Mouse (Mus musculus) embryo, embryonic 11 days (tissue): ENCODE measurements around the gene 4933427D14Rik.

Experiments
- DNase-seq: peaks from one replicate; pipeline ENCODE4 v3.0.0-alpha.2; 2015

The 4933427D14Rik gene

DNA sequence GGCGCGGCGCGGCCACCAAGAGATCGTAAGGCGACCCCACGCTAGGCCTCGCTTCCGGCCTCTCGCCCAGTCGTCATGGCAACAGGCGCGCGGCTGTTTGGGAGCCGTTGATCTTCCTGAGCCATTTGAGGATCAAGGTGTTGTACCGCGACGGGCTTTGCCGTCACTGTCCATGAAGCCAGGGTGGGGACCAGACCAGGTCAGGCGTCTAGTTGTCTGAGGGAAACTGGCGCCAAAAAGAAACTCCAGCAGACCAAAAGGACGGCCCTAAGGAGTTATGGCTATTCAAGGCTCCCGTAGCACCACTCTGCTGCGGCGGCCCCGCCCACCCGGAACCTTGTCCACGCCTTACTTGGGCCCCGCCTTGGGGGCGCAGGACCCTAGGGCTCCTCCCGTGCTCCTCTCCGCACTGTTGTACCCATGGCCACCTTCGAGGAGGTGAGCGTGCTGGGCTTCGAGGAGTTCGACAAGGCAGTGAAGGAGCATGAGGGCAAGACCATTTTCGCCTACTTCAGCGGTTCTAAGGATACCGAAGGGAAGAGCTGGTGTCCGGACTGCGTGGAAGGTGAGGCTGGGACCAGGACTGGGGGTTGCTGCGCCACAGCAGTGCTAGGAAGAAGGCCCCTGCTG lies at the start of gene 4933427D14Rik, which contains the start of gene Txndc17:
Gene 4933427D14Rik, minus strand, starts transcription at position 256 of the 630 bp plus-strand sequence.
Gene Txndc17, plus strand, starts transcription at position 344 of the 630 bp plus-strand sequence.
- DNase-seq: peak; percentile 92

- DNase-seq: no peak
Observed at GRCm38 (mm10) chr11:72256441-72256840, 49.2 kb upstream of the 4933427D14Rik start.

- DNase-seq: no peak
Observed at GRCm38 (mm10) chr11:72255629-72256028, 48.4 kb upstream of the 4933427D14Rik start.

GRCm38 (mm10) chr11:72245196-72245753 lies 38.0 kb upstream of the 4933427D14Rik start:
- DNase-seq: peak; percentile 24

- no peak for DNase-seq
Observed at GRCm38 (mm10) chr11:72240062-72240860, 33.0 kb upstream of the 4933427D14Rik start.

DNA sequence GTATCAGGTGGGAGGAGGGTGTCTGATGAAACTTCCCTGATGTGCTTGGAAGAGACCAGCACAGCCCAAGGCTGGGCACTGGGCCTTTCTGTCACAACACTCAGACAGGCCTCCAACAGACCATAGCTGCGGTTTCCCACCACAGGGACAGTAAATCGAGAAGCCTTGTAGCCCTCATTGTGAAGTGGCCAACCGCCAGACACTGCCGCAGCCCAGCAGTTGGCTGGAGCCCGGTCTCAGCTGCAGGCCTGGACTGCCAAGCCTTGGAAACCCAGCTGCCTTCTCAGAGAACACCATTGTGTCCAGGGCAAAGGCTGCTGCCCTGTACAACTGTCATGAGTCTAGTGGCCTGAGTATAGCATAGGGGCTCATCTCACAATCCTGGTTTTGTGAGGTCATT lies 26.8 kb upstream of the 4933427D14Rik start:
- DNase-seq: no peak

GRCm38 (mm10) chr11:72232991-72233390 lies 25.7 kb upstream of the 4933427D14Rik start:
- no peak for DNase-seq

- DNase-seq: no peak
Observed at GRCm38 (mm10) chr11:72232068-72232467, 24.8 kb upstream of the 4933427D14Rik start.

DNA sequence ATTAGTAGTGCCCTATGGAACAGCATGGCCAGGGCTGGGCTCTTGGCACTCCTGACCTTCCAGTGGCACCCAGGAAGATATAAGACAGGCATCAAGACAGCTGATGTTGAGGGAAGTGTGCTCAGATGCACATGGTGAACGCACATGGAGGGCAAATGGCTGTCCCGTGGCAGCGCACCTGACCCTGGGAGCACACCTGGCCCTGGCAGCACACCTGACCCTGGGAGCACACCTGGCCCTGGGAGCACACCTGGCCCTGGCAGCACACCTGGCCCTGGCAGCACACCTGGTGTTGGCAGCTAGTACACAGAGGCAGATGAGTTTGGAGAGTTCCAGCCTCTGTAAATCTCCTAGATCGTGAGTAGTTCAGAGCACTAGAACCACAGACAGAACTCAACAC lies 21.3 kb upstream of the 4933427D14Rik start:
- DNase-seq: no peak

GRCm38 (mm10) chr11:72226901-72227300 lies 19.6 kb upstream of the 4933427D14Rik start:
- no peak for DNase-seq

DNA sequence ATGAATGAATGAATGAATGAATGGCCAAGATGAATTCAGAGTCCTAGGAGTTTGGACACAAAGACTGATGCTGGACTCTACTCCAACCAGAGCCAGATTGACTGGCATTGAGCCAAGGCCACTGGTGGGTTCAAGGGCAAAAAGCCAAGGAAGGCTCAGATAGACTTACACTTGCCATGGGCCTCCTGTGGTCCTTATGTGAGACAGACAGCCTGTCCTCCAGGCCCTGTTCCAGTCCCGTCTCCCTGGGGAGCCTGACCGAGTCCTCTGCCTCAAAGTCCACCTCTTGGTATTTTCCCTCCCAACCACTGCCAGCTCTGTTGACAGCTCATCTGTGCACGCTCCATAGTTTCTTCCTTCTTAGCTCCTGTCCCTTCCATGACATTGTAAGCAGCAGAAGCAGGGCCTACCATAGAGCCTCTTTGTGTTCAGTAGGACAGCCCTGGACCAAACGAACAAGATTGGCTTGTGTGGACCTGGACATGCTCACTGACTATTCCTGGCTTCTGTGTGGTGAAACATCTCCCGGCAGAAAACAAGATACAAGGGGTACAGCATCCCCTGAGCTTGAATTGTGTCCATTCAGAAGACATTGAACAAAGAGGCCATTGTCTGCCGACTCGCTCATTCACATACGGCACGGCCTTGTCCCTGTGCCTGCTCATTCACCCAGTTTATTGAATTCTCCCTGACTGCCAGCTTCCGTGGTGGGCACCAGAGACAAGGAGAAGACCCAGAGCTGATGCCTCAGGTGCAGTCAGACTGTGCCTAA lies 18.9 kb upstream of the 4933427D14Rik start:
- peak; percentile 12 for DNase-seq

DNA sequence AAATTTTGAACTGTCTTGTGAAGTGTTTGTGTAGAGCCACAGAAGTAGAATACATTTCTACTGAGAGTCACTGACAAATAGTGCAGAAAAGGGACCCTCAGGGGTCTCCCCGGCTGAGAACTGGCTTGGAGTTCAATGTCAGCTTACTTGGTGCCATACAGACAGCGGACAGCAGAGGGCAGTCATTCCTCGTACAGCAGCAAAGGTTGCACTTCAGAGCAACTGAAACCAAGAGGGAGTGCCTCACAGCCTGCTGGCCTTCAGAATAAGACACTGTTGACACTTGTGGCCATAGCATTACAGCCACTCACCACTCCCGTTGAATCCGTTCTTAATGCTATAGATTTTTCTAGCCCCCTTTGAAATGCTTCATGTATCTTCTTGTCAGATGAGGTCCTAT lies 17.6 kb upstream of the 4933427D14Rik start:
- DNase-seq: peak; percentile 79

DNA sequence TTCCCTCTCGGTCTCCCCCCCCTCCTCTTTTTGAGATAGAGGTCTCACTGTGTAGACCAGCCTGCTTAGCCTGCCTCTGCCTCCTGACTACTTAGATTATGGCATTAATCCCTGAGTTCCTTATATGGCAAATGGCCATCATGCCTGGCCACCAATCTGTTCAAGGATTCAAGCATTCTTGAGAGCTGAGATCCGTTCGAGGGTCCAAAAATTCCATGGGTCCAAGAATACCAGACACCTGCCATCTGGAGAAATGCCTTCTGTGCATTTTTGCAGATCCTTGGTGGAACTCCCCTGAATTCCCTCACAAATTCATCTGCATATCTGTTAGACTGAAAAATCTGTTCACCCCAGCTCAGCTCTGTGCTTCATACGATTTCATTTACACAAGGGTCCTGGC lies 16.2 kb upstream of the 4933427D14Rik start:
- no peak for DNase-seq

DNA sequence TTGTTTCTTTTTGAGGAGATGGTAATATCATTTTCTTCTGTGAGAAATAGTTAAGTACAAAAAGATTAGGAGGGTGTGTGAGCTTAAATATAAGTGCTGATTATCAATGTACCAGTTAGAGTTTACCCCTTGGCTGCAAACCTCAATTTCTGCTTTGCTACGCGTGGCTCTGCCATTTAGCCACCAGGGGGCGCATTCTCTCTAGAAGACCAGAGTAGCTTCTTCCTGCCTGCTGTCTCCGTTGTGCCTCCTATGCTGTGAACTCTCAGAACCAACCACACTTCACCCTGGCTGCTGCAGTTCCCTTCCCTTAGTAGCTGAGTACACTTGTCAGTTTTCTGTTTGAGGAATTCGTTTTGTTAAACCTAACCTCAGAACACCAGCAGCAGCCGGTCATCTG lies 14.0 kb upstream of the 4933427D14Rik start:
- peak; percentile 89 for DNase-seq

GRCm38 (mm10) chr11:72217116-72217515 lies 9.9 kb upstream of the 4933427D14Rik start:
- no peak for DNase-seq

GRCm38 (mm10) chr11:72215410-72215797 lies 8.1 kb upstream of the 4933427D14Rik start, which contains the start of gene Med31:
TSS of gene Med31 (minus strand) at chr11:72215592.
- peak; percentile 68 for DNase-seq

DNA sequence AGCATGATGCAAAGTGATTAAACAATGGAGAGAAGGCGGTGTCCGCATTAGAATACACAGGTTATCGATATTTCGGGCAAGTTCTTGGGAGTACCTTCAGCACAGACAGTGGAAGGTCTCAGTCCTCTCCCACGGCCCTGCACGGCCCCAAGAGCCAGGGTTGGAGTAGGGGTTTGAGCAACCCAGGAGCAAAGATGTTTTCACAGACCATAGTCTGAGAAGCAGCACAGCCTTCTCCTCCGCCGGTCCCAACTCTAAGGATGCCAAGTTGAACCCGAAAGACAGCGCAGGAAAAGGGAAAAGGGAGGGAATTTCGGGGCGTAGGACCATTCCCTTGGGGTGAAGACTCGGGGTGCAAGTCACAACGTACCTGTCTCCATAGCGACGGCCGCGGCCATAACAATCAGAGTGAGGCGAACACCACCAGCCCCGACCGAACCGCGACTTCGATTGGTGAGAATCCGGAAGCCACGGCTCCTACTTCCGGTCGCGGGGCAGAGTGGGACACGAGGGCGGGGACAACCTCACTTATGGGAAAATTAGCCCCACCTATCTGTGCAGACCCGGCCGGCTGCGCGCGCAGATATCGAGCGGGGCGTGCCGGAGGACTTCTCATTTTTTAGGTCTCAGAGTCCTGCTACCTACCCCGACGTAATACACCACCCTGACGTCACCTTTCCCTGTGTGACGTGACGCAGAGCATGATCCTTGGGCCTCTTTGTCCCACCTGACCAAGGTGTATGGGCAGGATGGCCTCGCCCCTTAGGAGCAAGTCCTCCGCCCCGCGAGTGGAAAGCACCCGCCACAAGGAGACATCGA lies 7.5 kb upstream of the 4933427D14Rik start:
- peak; percentile 98 for DNase-seq

DNA sequence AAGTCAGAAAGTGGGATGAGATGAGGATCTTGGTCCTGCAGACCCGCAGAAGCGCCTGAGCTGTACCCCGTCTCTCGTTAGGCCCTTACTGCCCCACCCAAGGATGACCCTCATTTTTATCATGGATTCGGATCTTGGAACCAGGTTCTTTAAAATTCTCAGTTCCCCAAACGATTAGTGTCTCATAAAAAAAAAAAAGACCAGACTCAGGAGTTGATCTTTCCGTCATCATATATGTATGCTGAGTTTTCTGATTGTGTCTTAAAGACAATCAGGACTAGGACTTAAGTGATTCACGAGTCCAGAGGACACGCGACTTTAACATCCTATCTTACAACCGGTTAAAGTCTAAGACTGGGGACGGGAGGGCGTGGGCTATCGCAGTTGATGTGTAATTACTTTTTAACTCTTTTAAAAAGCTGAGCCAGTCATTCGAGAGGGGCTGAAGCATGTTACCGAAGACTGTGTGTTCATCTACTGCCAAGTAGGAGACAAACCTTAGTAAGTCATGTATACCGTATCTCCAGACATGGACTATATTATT lies 647 bp upstream of the 4933427D14Rik start:
- no peak for DNase-seq

DNA sequence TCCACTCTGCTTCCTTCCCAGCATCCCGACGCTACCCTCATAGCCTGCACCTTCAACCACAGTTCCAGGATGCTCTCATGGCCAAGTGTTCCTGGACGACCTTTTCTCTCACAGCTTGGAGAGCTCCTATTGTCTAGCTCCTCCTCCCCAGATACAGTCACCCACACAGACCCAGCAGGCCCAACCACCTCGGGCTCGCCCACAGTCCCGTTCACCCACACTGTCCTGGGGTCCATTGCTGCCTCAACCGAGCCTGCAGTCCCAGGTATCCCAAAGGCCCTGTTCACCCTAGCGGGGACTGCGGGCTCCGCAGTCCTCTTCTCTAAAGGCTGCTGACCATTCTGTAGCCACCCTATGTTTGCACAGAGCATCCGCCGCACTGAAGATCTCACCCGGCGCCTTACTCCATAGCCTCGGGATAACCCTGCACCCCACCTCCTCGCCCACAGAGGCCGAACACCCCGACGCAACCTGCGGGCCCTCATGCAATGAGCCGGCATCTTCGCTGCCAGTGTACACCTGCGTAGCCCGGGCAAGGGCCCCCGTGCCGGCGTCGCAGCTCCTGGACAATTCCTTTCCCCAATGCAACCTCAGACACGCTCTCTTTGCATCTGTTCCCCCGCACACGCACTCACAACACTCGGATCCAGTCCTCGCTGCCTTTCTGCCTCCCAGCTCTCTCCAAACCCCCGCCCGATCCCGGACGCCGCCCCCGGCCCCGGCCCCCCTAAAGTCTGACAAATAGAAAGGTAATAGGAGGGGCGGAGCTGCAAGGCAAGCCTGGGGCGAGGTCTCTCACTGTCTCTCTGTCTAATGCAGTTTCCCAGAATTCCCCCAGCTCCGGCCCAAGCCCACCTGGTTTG lies 687 bp downstream of the 4933427D14Rik start, which contains the start of gene Gm43951:
Gene Gm43951, minus strand, starts transcription at position 500 of the 863 bp plus-strand sequence.
- DNase-seq: peak; percentile 56

DNA sequence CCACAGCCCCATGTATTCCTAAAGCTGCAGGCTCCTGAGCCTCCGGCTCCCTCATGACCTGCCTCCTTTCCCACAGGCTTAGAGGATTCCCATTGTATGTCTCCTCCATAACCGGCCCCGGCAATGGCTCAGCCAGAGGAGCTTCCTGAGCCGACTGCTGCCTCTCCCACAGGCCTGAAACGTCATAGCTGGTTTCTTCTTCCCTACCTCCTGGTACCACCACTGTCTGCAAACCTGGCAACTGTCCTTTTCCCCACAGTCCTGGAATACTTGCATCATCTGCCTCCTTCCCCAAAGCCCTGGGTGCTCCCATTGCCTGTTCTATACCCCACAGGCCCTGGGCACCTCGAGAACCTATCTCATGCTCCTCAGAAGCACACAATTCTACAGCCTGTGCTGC lies 2.0 kb downstream of the 4933427D14Rik start:
- no peak for DNase-seq

DNA sequence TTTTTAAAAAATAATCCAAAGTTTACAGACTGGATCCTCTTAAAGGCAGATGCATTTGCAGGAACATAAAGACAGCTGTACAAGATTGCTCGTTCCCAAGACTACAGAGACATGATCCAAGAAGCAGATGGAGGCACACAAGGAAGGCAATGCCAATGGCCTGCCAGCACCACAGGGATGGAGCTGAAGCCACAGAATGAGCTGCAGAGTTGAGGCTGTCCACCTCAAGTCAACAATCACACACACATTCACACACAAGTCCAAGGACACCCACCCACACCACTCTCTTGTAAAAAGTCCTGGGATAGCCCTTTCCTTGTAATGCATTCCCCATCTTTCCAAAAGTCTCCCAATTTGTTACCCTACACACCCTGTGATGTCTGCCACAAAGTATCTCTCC lies 3.8 kb downstream of the 4933427D14Rik start:
- DNase-seq: no peak
